Mouse (Mus musculus): ENCODE measurements around the gene Myo3b. TPM values are rescaled to one million over a fixed set of nuclear protein-coding genes. Genes with fewer than 3 reads are reported as not detected.
A peak's percentile ranks its signal among the peaks of the same experiment; 100 is the strongest.

The Myo3b gene
- polyA plus RNA-seq, 1 experiment from 2014 or later, result 0.39 TPM

- H3K4me1 ChIP-seq (ENCODE audit: control insufficient read depth, insufficient read depth, low read depth, low read length), result no peaks in the 10 kb centered on the region
- no peak overlapping the region for H3K27ac ChIP-seq (ENCODE audit: low read depth, low read length)
- WGBS, result 73% methylated on average over 4 of the region's 4 CpGs
- no peak overlapping the region for H3K4me2 ChIP-seq (ENCODE audit: low read length)
- H3K4me3 ChIP-seq (ENCODE audit: low read length), result no peak overlapping the region
- H3K36me3 ChIP-seq (ENCODE audit: control insufficient read depth, insufficient read depth, low read length), result no peaks in the 10 kb centered on the region
- H3K9me3 ChIP-seq (ENCODE audit: control insufficient read depth, low read length), result no peaks in the 10 kb centered on the region; the same call in 1 of the 2 replicates
- no peak overlapping the region for H3K9ac ChIP-seq (ENCODE audit: low read depth, low read length)
- no peaks in the 10 kb centered on the region for H3K27me3 ChIP-seq (replicated peaks; ENCODE audit: control insufficient read depth, insufficient read depth, low read length)
- ATAC-seq, result no peak
These were observed 98.5 kb downstream of the Myo3b start for GRCm38 (mm10) chr2:70137226-70137998.

- Histone ChIP-seq H3K4me3 (ENCODE audit: low read length) (no peak overlapping the region), H3K4me1 (ENCODE audit: control insufficient read depth, insufficient read depth, low read depth, low read length) (no peaks in the 10 kb centered on the region), H3K9ac (ENCODE audit: low read depth, low read length) (no peak overlapping the region), H3K4me2 (ENCODE audit: low read length) (no peak overlapping the region), H3K27ac (ENCODE audit: low read depth, low read length) (no peak overlapping the region), H3K36me3 (ENCODE audit: control insufficient read depth, insufficient read depth, low read length) (no peaks in the 10 kb centered on the region), H3K27me3 (replicated peaks; ENCODE audit: control insufficient read depth, insufficient read depth, low read length) (no peaks in the 10 kb centered on the region), H3K9me3 (ENCODE audit: control insufficient read depth, low read length) (no peaks in the 10 kb centered on the region)
- ATAC-seq, result 0 out of 2 replicates have a peak, but pooled peaks have one; percentile 27
- WGBS, result 89% methylated on average over 4 of the region's 4 CpGs
These were observed 104.7 kb downstream of the Myo3b start for GRCm38 (mm10) chr2:70143543-70144188.

- 62% methylated on average over 12 of the region's 12 CpGs for WGBS
- no peak overlapping the region for H3K4me2 ChIP-seq (ENCODE audit: low read length)
- no peak for ATAC-seq
These were observed 108.2 kb downstream of the Myo3b start for GRCm38 (mm10) chr2:70146993-70147581.

GRCm38 (mm10) chr2:70148821-70149510 lies 110.0 kb downstream of the Myo3b start:
- Histone ChIP-seq H3K9me3 (ENCODE audit: control insufficient read depth, low read length) (no peaks in the 10 kb centered on the region), H3K27ac (ENCODE audit: low read depth, low read length) (no peak overlapping the region)

More at GRCm38 (mm10) chr2:70146993-70147581, 108.2 kb downstream of the Myo3b start:
- Histone ChIP-seq H3K36me3 (ENCODE audit: control insufficient read depth, insufficient read depth, low read length) (no peaks in the 10 kb centered on the region), H3K9me3 (ENCODE audit: control insufficient read depth, low read length) (no peaks in the 10 kb centered on the region), H3K9ac (ENCODE audit: low read depth, low read length) (no peak overlapping the region), H3K27me3 (replicated peaks; ENCODE audit: control insufficient read depth, insufficient read depth, low read length) (no peaks in the 10 kb centered on the region), H3K4me1 (ENCODE audit: control insufficient read depth, insufficient read depth, low read depth, low read length) (no peaks in the 10 kb centered on the region), H3K4me3 (ENCODE audit: low read length) (no peak overlapping the region), H3K27ac (ENCODE audit: low read depth, low read length) (no peak overlapping the region)

DNA sequence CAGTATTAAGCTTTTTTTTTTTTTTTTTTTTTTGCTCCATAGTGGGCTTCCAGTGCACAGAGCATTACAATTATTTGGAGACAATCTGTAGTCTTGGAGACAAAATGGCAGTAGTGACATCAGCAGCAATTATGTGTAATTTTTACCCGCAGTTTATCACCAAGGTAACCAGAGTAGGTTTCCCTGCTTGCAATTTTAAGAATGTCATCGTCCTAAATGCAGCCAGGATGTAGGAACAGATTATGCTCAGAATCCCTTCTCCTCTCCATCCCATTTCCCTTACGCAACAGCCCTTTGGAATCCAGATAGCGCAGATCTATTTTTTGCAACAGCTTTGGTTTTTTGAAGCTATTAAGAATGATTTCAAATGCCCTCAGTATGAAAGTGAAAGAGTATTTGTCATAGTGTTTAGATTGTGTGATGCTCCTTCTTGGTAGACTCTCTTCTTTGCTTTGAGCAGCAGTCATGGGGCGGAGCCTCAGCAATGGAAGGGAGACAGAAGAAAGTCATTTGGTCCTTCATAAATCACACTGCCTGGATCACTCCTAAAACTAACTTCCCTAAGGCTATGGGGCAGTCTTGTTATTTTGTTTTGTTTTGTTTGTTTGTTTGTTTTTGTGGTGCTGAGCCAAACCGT lies 111.6 kb downstream of the Myo3b start:
- Histone ChIP-seq H3K27me3 (replicated peaks; ENCODE audit: control insufficient read depth, insufficient read depth, low read length) (no peaks in the 10 kb centered on the region), H3K9me3 (ENCODE audit: control insufficient read depth, low read length) (no peaks in the 10 kb centered on the region), H3K36me3 (ENCODE audit: control insufficient read depth, insufficient read depth, low read length) (no peaks in the 10 kb centered on the region), H3K4me1 (ENCODE audit: control insufficient read depth, insufficient read depth, low read depth, low read length) (no peaks in the 10 kb centered on the region), H3K4me3 (ENCODE audit: low read length) (no peak overlapping the region), H3K9ac (ENCODE audit: low read depth, low read length) (no peak overlapping the region), H3K27ac (ENCODE audit: low read depth, low read length) (no peak overlapping the region), H3K4me2 (ENCODE audit: low read length) (no peak overlapping the region)
- WGBS, result 66% methylated on average over 6 of the region's 6 CpGs
- ATAC-seq, result peak; percentile 14; the same call in 1 of the 2 replicates

More at GRCm38 (mm10) chr2:70148821-70149510, 110.0 kb downstream of the Myo3b start:
- no peak for ATAC-seq
- no peak overlapping the region for H3K9ac ChIP-seq (ENCODE audit: low read depth, low read length)
- H3K4me1 ChIP-seq (ENCODE audit: control insufficient read depth, insufficient read depth, low read depth, low read length), result no peaks in the 10 kb centered on the region
- 74% methylated on average over 13 of the region's 13 CpGs for WGBS
- no peaks in the 10 kb centered on the region for H3K27me3 ChIP-seq (replicated peaks; ENCODE audit: control insufficient read depth, insufficient read depth, low read length)
- H3K4me3 ChIP-seq (ENCODE audit: low read length), result no peak overlapping the region
- H3K36me3 ChIP-seq (ENCODE audit: control insufficient read depth, insufficient read depth, low read length), result no peaks in the 10 kb centered on the region
- H3K4me2 ChIP-seq (ENCODE audit: low read length), result no peak overlapping the region

- 80% methylated on average over 3 of the region's 3 CpGs for WGBS
- Histone ChIP-seq H3K9me3 (ENCODE audit: control insufficient read depth, low read length) (no peaks in the 10 kb centered on the region), H3K27me3 (replicated peaks; ENCODE audit: control insufficient read depth, insufficient read depth, low read length) (no peaks in the 10 kb centered on the region), H3K4me1 (ENCODE audit: control insufficient read depth, insufficient read depth, low read depth, low read length) (no peaks in the 10 kb centered on the region), H3K4me3 (ENCODE audit: low read length) (no peak overlapping the region), H3K9ac (ENCODE audit: low read depth, low read length) (no peak overlapping the region), H3K36me3 (ENCODE audit: control insufficient read depth, insufficient read depth, low read length) (no peaks in the 10 kb centered on the region), H3K4me2 (ENCODE audit: low read length) (no peak overlapping the region), H3K27ac (ENCODE audit: low read depth, low read length) (no peak overlapping the region)
- no peak for ATAC-seq
These were observed 113.0 kb downstream of the Myo3b start for GRCm38 (mm10) chr2:70151930-70152329.

DNA sequence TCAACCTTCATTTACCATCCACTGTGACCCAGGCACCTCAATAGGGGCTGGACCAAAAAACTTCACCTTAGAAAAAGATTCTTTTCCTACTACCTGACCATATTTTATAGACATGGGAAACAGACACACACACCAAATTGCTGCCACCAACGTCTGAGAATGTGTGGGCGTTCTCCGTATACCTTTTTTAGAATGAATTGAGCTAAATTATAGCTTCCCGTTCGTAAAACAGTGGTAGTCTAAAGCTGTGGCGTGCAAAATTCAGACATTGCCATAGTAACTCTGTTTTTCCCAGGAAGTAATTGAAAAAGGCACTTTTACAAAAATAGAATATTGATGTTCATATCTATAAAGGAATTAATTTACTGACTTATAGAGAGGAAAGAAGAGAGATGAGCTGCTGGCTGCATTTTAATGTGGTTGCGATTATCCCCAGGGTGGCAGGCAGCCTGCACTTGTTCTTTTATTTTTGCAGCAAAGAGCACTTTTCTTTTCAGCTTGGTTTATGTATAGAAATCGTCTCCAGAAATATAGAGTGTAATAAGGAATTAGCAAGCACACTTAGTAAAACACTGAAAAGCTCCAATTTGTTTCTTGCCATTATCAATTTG lies 116.4 kb downstream of the Myo3b start:
- no peak for ATAC-seq
- WGBS, result 68% methylated on average over 8 of the region's 8 CpGs
- no peaks in the 10 kb centered on the region for H3K9me3 ChIP-seq (ENCODE audit: control insufficient read depth, low read length)
- no peak overlapping the region for H3K4me2 ChIP-seq (ENCODE audit: low read length)
- H3K27ac ChIP-seq (ENCODE audit: low read depth, low read length), result no peak overlapping the region
- H3K36me3 ChIP-seq (ENCODE audit: control insufficient read depth, insufficient read depth, low read length), result no peaks in the 10 kb centered on the region
- H3K9ac ChIP-seq (ENCODE audit: low read depth, low read length), result no peak overlapping the region
- H3K4me3 ChIP-seq (ENCODE audit: low read length), result no peak overlapping the region
- peaks cover 3% of the 10 kb centered on the region; the same call in 1 of the 2 replicates for H3K4me1 ChIP-seq (ENCODE audit: control insufficient read depth, insufficient read depth, low read depth, low read length)
- H3K27me3 ChIP-seq (replicated peaks; ENCODE audit: control insufficient read depth, insufficient read depth, low read length), result no peaks in the 10 kb centered on the region

DNA sequence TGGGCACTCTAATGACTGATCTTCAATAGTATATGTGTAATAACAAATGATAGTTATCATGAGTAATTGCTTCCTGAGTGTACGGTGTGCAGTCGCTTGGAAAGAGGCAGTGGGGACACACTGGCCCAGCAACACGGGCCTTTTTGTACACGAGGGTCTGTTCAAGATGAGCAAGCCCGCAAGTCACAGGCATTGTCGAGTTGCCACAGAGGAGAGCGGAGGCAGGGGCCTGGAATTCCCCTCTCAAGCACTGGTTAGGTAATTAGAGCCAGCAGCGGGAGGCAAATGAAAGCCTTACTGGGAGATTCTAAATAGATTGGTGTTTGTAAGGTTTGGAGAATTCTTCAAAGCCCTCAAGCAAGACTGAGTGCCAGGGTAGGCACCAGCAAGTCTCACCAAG lies 120.6 kb downstream of the Myo3b start:
- H3K9me3 ChIP-seq (ENCODE audit: control insufficient read depth, low read length), result no peaks in the 10 kb centered on the region
- 29% methylated on average over 8 of the region's 8 CpGs for WGBS
- H3K27ac ChIP-seq (ENCODE audit: low read depth, low read length), result no peak overlapping the region
- H3K4me3 ChIP-seq (ENCODE audit: low read length), result no peak overlapping the region
- H3K4me1 ChIP-seq (ENCODE audit: control insufficient read depth, insufficient read depth, low read depth, low read length), result peaks cover 3% of the 10 kb centered on the region; the same call in 1 of the 2 replicates
- H3K9ac ChIP-seq (ENCODE audit: low read depth, low read length), result no peak overlapping the region
- H3K27me3 ChIP-seq (replicated peaks; ENCODE audit: control insufficient read depth, insufficient read depth, low read length), result no peaks in the 10 kb centered on the region
- no peak overlapping the region for H3K4me2 ChIP-seq (ENCODE audit: low read length)
- ATAC-seq, result no peak
- no peaks in the 10 kb centered on the region for H3K36me3 ChIP-seq (ENCODE audit: control insufficient read depth, insufficient read depth, low read length)
